Mouse (Mus musculus) embryonic facial prominence, embryonic 13.5 days (tissue): Measurements from ENCODE around the gene Rps17. TPM values are rescaled to one million over a fixed set of nuclear protein-coding genes. Genes with fewer than 3 reads are reported as not detected.

ENCODE experiments used
- ATAC-seq: fragments of 200-750 bp; cut with Nextera tagmentation; 2 replicates; pipeline ENCODE4 v1.8.0; 2017; ENCODE audit warnings: low read depth; ENCODE audit not compliant: insufficient number of reproducible peaks, insufficient read depth, low FRiP score, low TSS enrichment
- H3K27ac ChIP-seq: fragments of 300-500 bp; sonication (generic); 2 replicates; pipeline ENCODE4 v1.5.1; 2015; ENCODE audit warnings: moderate library complexity, mild to moderate bottlenecking, inconsistent platforms
- H3K27me3 ChIP-seq: fragments of 300-500 bp; sonication (generic); 2 replicates; pipeline ENCODE4 v1.6.1; 2015; ENCODE audit warnings: mild to moderate bottlenecking, inconsistent platforms
- H3K36me3 ChIP-seq: fragments of 300-500 bp; sonication (generic); 2 replicates; pipeline ENCODE4 v1.6.1; 2015; ENCODE audit warnings: mild to moderate bottlenecking, inconsistent platforms
- H3K4me1 ChIP-seq: fragments of 300-500 bp; sonication (generic); 2 replicates; pipeline ENCODE4 v1.6.1; 2015; ENCODE audit warnings: inconsistent platforms
- H3K4me2 ChIP-seq: fragments of 300-500 bp; sonication (generic); 2 replicates; pipeline ENCODE4 v1.6.1; 2015; ENCODE audit warnings: moderate library complexity, mild to moderate bottlenecking, inconsistent platforms
- H3K4me3 ChIP-seq: fragments of 300-500 bp; sonication (generic); 2 replicates; pipeline ENCODE4 v1.5.1; 2015; ENCODE audit warnings: mild to moderate bottlenecking, inconsistent platforms
- H3K9ac ChIP-seq: fragments of 300-500 bp; sonication (generic); 2 replicates; pipeline ENCODE4 v1.6.1; 2015; ENCODE audit warnings: mild to moderate bottlenecking, inconsistent platforms
- H3K9me3 ChIP-seq: fragments of 300-500 bp; sonication (generic); 2 replicates; pipeline ENCODE4 v1.6.1; 2016; ENCODE audit warnings: inconsistent platforms
- WGBS: fragments of 180-500 bp; shearing (Covaris S2); methylation state at CpG from one replicate; pipeline ENCODE4 v1.1.7; 2015; ENCODE audit warnings: mixed read lengths; 5-methylcytosine and 5-hydroxymethylcytosine counted together
- polyA plus RNA-seq: library from polyadenylated mRNA; unstranded; fragments of >200 nt; fragmentation: Nextera tagmentation; extraction: Ambion mirVana; gene quantifications from 2 replicates; pipeline ENCODE4 v1.2.1, GENCODE M21; 2015

Gene Rps17
- polyA plus RNA-seq, 1 experiment from 2014 or later, result 1,416 TPM

- peaks cover 3% of the 10 kb centered on the region; the same call in 1 of the 2 replicates for H3K4me1 ChIP-seq
- ATAC-seq, result no peak
- no peak overlapping the region for H3K4me3 ChIP-seq
- H3K27me3 ChIP-seq, result no peaks in the 10 kb centered on the region
- 89% methylated on average over 2 of the region's 2 CpGs for WGBS
- H3K9ac ChIP-seq, result no peak overlapping the region
- no peaks in the 10 kb centered on the region for H3K9me3 ChIP-seq
- no peak overlapping the region for H3K4me2 ChIP-seq
- no peaks in the 10 kb centered on the region for H3K36me3 ChIP-seq
- no peak overlapping the region for H3K27ac ChIP-seq
Observed at GRCm38 (mm10) chr7:81303682-81304081, 41.4 kb downstream of the Rps17 start.

- Histone ChIP-seq H3K9me3 (no peaks in the 10 kb centered on the region), H3K9ac (no peak overlapping the region), H3K36me3 (no peaks in the 10 kb centered on the region), H3K4me2 (no peak overlapping the region), H3K27me3 (no peaks in the 10 kb centered on the region), H3K4me3 (no peak overlapping the region), H3K27ac (no peak overlapping the region), H3K4me1 (peaks cover 8% of the 10 kb centered on the region; the same call in 1 of the 2 replicates)
- WGBS, result 53% methylated on average over 7 of the region's 7 CpGs
- ATAC-seq, result no peak
Observed at GRCm38 (mm10) chr7:81301323-81301722, 43.7 kb downstream of the Rps17 start.

GRCm38 (mm10) chr7:81298206-81298605 is 46.8 kb downstream of the Rps17 start:
- Histone ChIP-seq H3K4me3 (no peak overlapping the region), H3K27me3 (no peaks in the 10 kb centered on the region), H3K4me2 (no peak overlapping the region), H3K27ac (no peak overlapping the region), H3K4me1 (peaks cover 8% of the 10 kb centered on the region; the same call in 1 of the 2 replicates), H3K9ac (no peak overlapping the region), H3K36me3 (no peaks in the 10 kb centered on the region), H3K9me3 (no peaks in the 10 kb centered on the region)
- 34% methylated on average over 6 of the region's 6 CpGs for WGBS
- ATAC-seq, result no peak

- H3K9me3 ChIP-seq, result no peaks in the 10 kb centered on the region
- no peak for ATAC-seq
- H3K4me2 ChIP-seq, result no peak overlapping the region
- no peaks in the 10 kb centered on the region for H3K36me3 ChIP-seq
- no peak overlapping the region for H3K4me3 ChIP-seq
- peaks cover 5% of the 10 kb centered on the region; the same call in 1 of the 2 replicates for H3K4me1 ChIP-seq
- WGBS, result 84% methylated on average over 2 of the region's 2 CpGs
- H3K27me3 ChIP-seq, result no peaks in the 10 kb centered on the region
- no peak overlapping the region for H3K9ac ChIP-seq
- H3K27ac ChIP-seq, result no peak overlapping the region
Observed at GRCm38 (mm10) chr7:81295169-81295568, 49.9 kb downstream of the Rps17 start.

Other genes starting within 250 kb of the Rps17 start
- not detected in 2 replicates for gene Slc28a1, start 230.5 kb downstream of the Rps17 start, polyA plus RNA-seq
- 4.7 and 5.3 TPM in 2 replicates for gene Pde8a, start 131.7 kb downstream of the Rps17 start, polyA plus RNA-seq
- 0.77 and 1.7 TPM in 2 replicates for gene Cpeb1, start 110.2 kb upstream of the Rps17 start, polyA plus RNA-seq
- 2.6 and 2.9 TPM in 2 replicates for gene Ap3b2, start 148.7 kb upstream of the Rps17 start, polyA plus RNA-seq
- gene BC048679, start 153.0 kb upstream of the Rps17 start, polyA plus RNA-seq, result not detected in 2 replicates
- gene Fsd2, start 221.7 kb upstream of the Rps17 start, polyA plus RNA-seq, result 0.08 and 0.21 TPM in 2 replicates
- 2.5 and 4.4 TPM in 2 replicates for gene Whamm, start 226.0 kb upstream of the Rps17 start, polyA plus RNA-seq